Mouse (Mus musculus) CH12.LX (cell line): ENCODE measurements around the gene Zswim1. TPM values are rescaled to one million over a fixed set of nuclear protein-coding genes. Genes with fewer than 3 reads are reported as not detected.

Source experiments
- DNase-seq: peaks from one replicate; pipeline ENCODE4 v3.0.0-alpha.2; 2013; ENCODE audit errors: extremely low read depth
- H3K27ac ChIP-seq: 2 replicates; pipeline ENCODE4 v1.5.1; 2012; ENCODE audit warnings: low read depth, mild to moderate bottlenecking, control low read depth, moderate library complexity; ENCODE audit not compliant: insufficient read depth
- H3K27me3 ChIP-seq: replicated peaks from 2 replicates; pipeline ENCODE3; 2012; ENCODE audit warnings: inconsistent platforms
- H3K36me3 ChIP-seq, 2 experiments: replicated peaks in 1 of 2; 2 replicates each; pipeline versions ENCODE3 to v1.6.1; 2012; ENCODE audit warnings: inconsistent platforms in 1 of 2, low read length in 1 of 2, mild to moderate bottlenecking in 1 of 2, mixed read lengths in 1 of 2, moderate library complexity in 1 of 2; ENCODE audit not compliant: control insufficient read depth in 1 of 2, insufficient read depth in 1 of 2
- H3K4me1 ChIP-seq, 2 experiments: 2 replicates each; pipeline ENCODE4 v1.6.1; 2012; ENCODE audit warnings: inconsistent platforms in 1 of 2, moderate library complexity in 1 of 2; ENCODE audit not compliant: insufficient read depth in 2 of 2, control insufficient read depth in 1 of 2
- H3K4me2 ChIP-seq: 2 replicates; pipeline ENCODE4 v1.6.1; 2012; ENCODE audit warnings: low read depth, mild to moderate bottlenecking, control low read depth; ENCODE audit not compliant: poor library complexity, insufficient read depth, severe bottlenecking
- H3K4me3 ChIP-seq, 3 experiments: fragments of 150-350 bp in 1 of 3; sonication (generic) in 1 of 3; replicated peaks in 1 of 3; 2 replicates each; pipeline versions ENCODE3 to v1.5.1; 2011 to 2012; ENCODE audit warnings: low read depth in 2 of 3, low read length in 2 of 3, mild to moderate bottlenecking in 2 of 3, moderate library complexity in 2 of 3, control low read depth in 1 of 3, improper control_type of control experiment in 1 of 3, inconsistent platforms in 1 of 3, mixed read lengths in 1 of 3; ENCODE audit not compliant: poor library complexity in 1 of 3
- H3K79me2 ChIP-seq: replicated peaks from 2 replicates; pipeline ENCODE4 v1.6.1; 2012; ENCODE audit warnings: mild to moderate bottlenecking, moderate library complexity; ENCODE audit not compliant: control insufficient read depth, poor library complexity, insufficient read depth, severe bottlenecking; ENCODE audit errors: extremely low read depth
- H3K9ac ChIP-seq: 2 replicates; pipeline ENCODE4 v1.6.1; 2012; ENCODE audit warnings: low read depth, mild to moderate bottlenecking, control low read depth, moderate library complexity; ENCODE audit not compliant: insufficient read depth
- H3K9me3 ChIP-seq: replicated peaks from 2 replicates; pipeline ENCODE3; 2012; ENCODE audit warnings: low read length, inconsistent platforms, mixed read lengths
- BHLHE40 ChIP-seq: IDR thresholded peaks from 2 replicates; pipeline ENCODE4 v1.6.1; 2011; ENCODE audit warnings: mild to moderate bottlenecking, low read depth, low read length, improper control_type of control experiment
- CHD1 ChIP-seq: IDR thresholded peaks from 2 replicates; pipeline ENCODE4 v1.6.1; 2012; ENCODE audit warnings: low read depth, low read length, improper control_type of control experiment, inconsistent platforms
- CHD2 ChIP-seq: IDR thresholded peaks from 2 replicates; pipeline ENCODE4 v1.6.1; 2011; ENCODE audit warnings: low read length, improper control_type of control experiment
- CTCF ChIP-seq, 2 experiments: IDR thresholded peaks in 1 of 2; conservative IDR thresholded peaks in 1 of 2; 2 replicates each; pipeline ENCODE4 v1.5.1; 2011 to 2012; ENCODE audit warnings: low read depth in 2 of 2, low read length in 2 of 2, improper control_type of control experiment in 1 of 2, inconsistent platforms in 1 of 2, mild to moderate bottlenecking in 1 of 2, moderate library complexity in 1 of 2
- E2F4 ChIP-seq: IDR thresholded peaks from 2 replicates; pipeline ENCODE4 v1.6.1; 2011; ENCODE audit warnings: low read depth, low read length, improper control_type of control experiment; ENCODE audit not compliant: insufficient replicate concordance
- ELF1 ChIP-seq: IDR thresholded peaks from 2 replicates; pipeline ENCODE4 v1.6.1; 2014; ENCODE audit warnings: low read depth, mild to moderate bottlenecking, inconsistent platforms, low read length, improper control_type of control experiment
- EP300 ChIP-seq: IDR thresholded peaks from 2 replicates; pipeline ENCODE4 v1.6.1; 2011; ENCODE audit warnings: low read length, improper control_type of control experiment
- ETS1 ChIP-seq: conservative IDR thresholded peaks from 2 replicates; pipeline ENCODE4 v1.6.1; 2012; ENCODE audit warnings: low read depth, mild to moderate bottlenecking, inconsistent platforms, low read length, improper control_type of control experiment, moderate library complexity
- IRF4 ChIP-seq: IDR thresholded peaks from 2 replicates; pipeline ENCODE4 v1.6.1; 2014; ENCODE audit warnings: low read depth, mild to moderate bottlenecking, inconsistent platforms, low read length, improper control_type of control experiment
- JUN ChIP-seq: IDR thresholded peaks from 2 replicates; pipeline ENCODE4 v1.6.1; 2011; ENCODE audit warnings: low read depth, mild to moderate bottlenecking, low read length, improper control_type of control experiment, moderate library complexity; ENCODE audit not compliant: insufficient read depth
- JUND ChIP-seq: conservative IDR thresholded peaks from 2 replicates; pipeline ENCODE4 v1.6.1; 2011; ENCODE audit warnings: low read depth, low read length, improper control_type of control experiment
- KAT2A ChIP-seq: IDR thresholded peaks from 2 replicates; pipeline ENCODE4 v1.6.1; 2012; ENCODE audit warnings: low read length, improper control_type of control experiment, inconsistent platforms; ENCODE audit not compliant: insufficient replicate concordance
- MAFK ChIP-seq: IDR thresholded peaks from 2 replicates; pipeline ENCODE4 v1.6.1; 2011; ENCODE audit warnings: low read length, improper control_type of control experiment; ENCODE audit not compliant: insufficient replicate concordance
- MAX ChIP-seq: IDR thresholded peaks from 2 replicates; pipeline ENCODE4 v1.6.1; 2011; ENCODE audit warnings: low read length, improper control_type of control experiment
- MAZ ChIP-seq: IDR thresholded peaks from 2 replicates; pipeline ENCODE4 v1.6.1; 2012; ENCODE audit warnings: low read depth, mild to moderate bottlenecking, inconsistent platforms, low read length, improper control_type of control experiment, moderate library complexity
- MEF2A ChIP-seq: IDR thresholded peaks from 2 replicates; pipeline ENCODE4 v1.6.1; 2014; ENCODE audit warnings: low read depth, mild to moderate bottlenecking, inconsistent platforms, low read length, improper control_type of control experiment, borderline replicate concordance
- MXI1 ChIP-seq: IDR thresholded peaks from 2 replicates; pipeline ENCODE4 v1.6.1; 2011; ENCODE audit warnings: mild to moderate bottlenecking, low read depth, low read length, improper control_type of control experiment
- MYC ChIP-seq: IDR thresholded peaks from 2 replicates; pipeline ENCODE4 v1.6.1; 2011; ENCODE audit warnings: low read depth, mild to moderate bottlenecking, improper control_type of control experiment, low read length
- NELFE ChIP-seq: IDR thresholded peaks from 2 replicates; pipeline ENCODE4 v1.6.1; 2011; ENCODE audit warnings: low read depth, low read length, improper control_type of control experiment
- NRF1 ChIP-seq: IDR thresholded peaks from 2 replicates; pipeline ENCODE4 v1.6.1; 2014; ENCODE audit warnings: low read depth, mild to moderate bottlenecking, inconsistent platforms, low read length, improper control_type of control experiment, moderate library complexity
- PAX5 ChIP-seq: IDR thresholded peaks from 2 replicates; pipeline ENCODE4 v1.6.1; 2012; ENCODE audit warnings: low read length, inconsistent platforms, mixed read lengths
- POLR2A ChIP-seq: IDR thresholded peaks from 2 replicates; pipeline ENCODE4 v1.6.1; 2011; ENCODE audit warnings: low read depth, mild to moderate bottlenecking, improper control_type of control experiment, low read length
- POLR2AphosphoS2 ChIP-seq: IDR thresholded peaks from 2 replicates; pipeline ENCODE4 v1.6.1; 2011; ENCODE audit warnings: low read depth, low read length, improper control_type of control experiment
- RAD21 ChIP-seq: IDR thresholded peaks from 2 replicates; pipeline ENCODE4 v1.6.1; 2011; ENCODE audit warnings: low read depth, mild to moderate bottlenecking, low read length, improper control_type of control experiment, moderate library complexity
- SIN3A ChIP-seq: IDR thresholded peaks from 2 replicates; pipeline ENCODE4 v1.6.1; 2012; ENCODE audit warnings: low read length, improper control_type of control experiment, inconsistent platforms
- SMC3 ChIP-seq: IDR thresholded peaks from 2 replicates; pipeline ENCODE4 v1.6.1; 2011; ENCODE audit warnings: low read depth, low read length, improper control_type of control experiment
- TBP ChIP-seq: conservative IDR thresholded peaks from 2 replicates; pipeline ENCODE4 v1.6.1; 2011; ENCODE audit warnings: low read depth, low read length, improper control_type of control experiment
- TCF12 ChIP-seq: IDR thresholded peaks from 2 replicates; pipeline ENCODE4 v1.6.1; 2014; ENCODE audit warnings: low read depth, mild to moderate bottlenecking, inconsistent platforms, low read length, improper control_type of control experiment
- UBTF ChIP-seq: IDR thresholded peaks from 2 replicates; pipeline ENCODE4 v1.6.1; 2012; ENCODE audit warnings: low read depth, mild to moderate bottlenecking, inconsistent platforms, low read length, improper control_type of control experiment, moderate library complexity
- USF1 ChIP-seq: IDR thresholded peaks from 2 replicates; pipeline ENCODE4 v1.6.1; 2014; ENCODE audit warnings: low read depth, mild to moderate bottlenecking, inconsistent platforms, low read length, improper control_type of control experiment
- USF2 ChIP-seq: conservative IDR thresholded peaks from 2 replicates; pipeline ENCODE4 v1.6.1; 2011; ENCODE audit warnings: low read depth, low read length, improper control_type of control experiment
- ZC3H11A ChIP-seq: IDR thresholded peaks from 2 replicates; pipeline ENCODE4 v1.6.1; 2012; ENCODE audit warnings: low read depth, mild to moderate bottlenecking, inconsistent platforms, low read length, improper control_type of control experiment
- ZNF384 ChIP-seq: IDR thresholded peaks from 2 replicates; pipeline ENCODE4 v1.6.1; 2012; ENCODE audit warnings: low read depth, low read length, improper control_type of control experiment, inconsistent platforms
- dilution Hi-C: fragments of 300-500 bp; cut with MboI; formaldehyde crosslinking; loops from 2 replicates; pipeline ENCODE4 v1.14.3; 2020; ENCODE audit warnings: low sequenced_read_pairs; ENCODE audit not compliant: extremely low pct_unique_long_range_greater_than_20kb, extremely low pct_ligation_motif_present
- in situ Hi-C: fragments of 300-500 bp; cut with MboI; formaldehyde crosslinking; loops from 3 replicates; pipeline ENCODE4 v1.14.3; 2019; ENCODE audit warnings: low sequenced_read_pairs, low pct_ligation_motif_present, low pct_unique_long_range_greater_than_20kb, mixed read lengths
- polyA plus RNA-seq: library from polyadenylated mRNA; unstranded; fragments of >175 nt; gene quantifications from 2 replicates; pipeline ENCODE4 v1.2.1, GENCODE M21; 2012; ENCODE audit warnings: low read depth; ENCODE audit not compliant: insufficient read length
- total RNA-seq, 2 experiments: library from RNA; depleted of rRNA; stranded (reverse); fragments of 300-350 nt in 1 of 2; fragments of >200 nt in 1 of 2; gene quantifications; 2 replicates each; pipeline ENCODE4 v1.2.3; 2012 to 2014

The Zswim1 gene
- total and polyA plus RNA-seq, 3 experiments: 5.3 to 13.8 (median 9.5) TPM

DNA sequence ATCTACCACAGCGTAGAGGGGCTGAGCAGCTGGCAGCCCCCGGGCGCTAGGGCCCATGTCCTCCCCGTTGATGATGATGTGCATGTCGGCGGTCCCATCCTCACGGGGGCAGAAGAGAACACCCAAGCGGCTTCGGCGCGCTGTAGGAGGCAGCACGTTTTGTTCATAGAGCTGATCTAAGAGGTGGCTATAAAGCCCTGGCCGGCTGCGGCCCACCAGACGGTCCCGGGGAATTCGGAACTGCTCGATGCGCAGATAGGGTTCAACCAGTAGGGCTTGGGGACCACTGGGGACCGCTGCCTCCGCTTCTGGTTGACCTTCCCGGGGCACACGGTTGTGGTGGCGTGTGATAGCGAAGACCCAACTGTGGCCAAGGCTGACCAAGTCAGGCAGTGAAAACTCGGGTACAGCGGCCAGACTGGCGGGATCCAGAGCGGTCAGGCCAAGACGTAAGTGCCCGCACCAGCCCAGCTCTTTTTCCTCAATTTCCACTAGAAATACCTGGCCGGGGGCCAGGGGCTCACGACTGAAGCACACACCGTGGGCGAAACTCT is 10.3 kb downstream of the Zswim1 start, which contains the start of gene Ctsa (continued):
- TF ChIP-seq CHD1 (peak; percentile 84; the same call in 1 of the 2 replicates), TCF12 (no peak), MEF2A (no peak), ELF1 (no peak), JUN (no peak), SMC3 (peak; percentile 39), E2F4 (no peak), SIN3A (peak; percentile 34; the same call in 1 of the 2 replicates), IRF4 (peak; percentile 21; the same call in 1 of the 2 replicates), NELFE (peak; percentile 30; the same call in 1 of the 2 replicates), ZC3H11A (no peak), MAZ (0 out of 2 replicates have a peak, but pooled peaks have one; percentile 14), MAFK (no peak), BHLHE40 (peak; percentile 80), EP300 (no peak), MAX (no peak)

DNA sequence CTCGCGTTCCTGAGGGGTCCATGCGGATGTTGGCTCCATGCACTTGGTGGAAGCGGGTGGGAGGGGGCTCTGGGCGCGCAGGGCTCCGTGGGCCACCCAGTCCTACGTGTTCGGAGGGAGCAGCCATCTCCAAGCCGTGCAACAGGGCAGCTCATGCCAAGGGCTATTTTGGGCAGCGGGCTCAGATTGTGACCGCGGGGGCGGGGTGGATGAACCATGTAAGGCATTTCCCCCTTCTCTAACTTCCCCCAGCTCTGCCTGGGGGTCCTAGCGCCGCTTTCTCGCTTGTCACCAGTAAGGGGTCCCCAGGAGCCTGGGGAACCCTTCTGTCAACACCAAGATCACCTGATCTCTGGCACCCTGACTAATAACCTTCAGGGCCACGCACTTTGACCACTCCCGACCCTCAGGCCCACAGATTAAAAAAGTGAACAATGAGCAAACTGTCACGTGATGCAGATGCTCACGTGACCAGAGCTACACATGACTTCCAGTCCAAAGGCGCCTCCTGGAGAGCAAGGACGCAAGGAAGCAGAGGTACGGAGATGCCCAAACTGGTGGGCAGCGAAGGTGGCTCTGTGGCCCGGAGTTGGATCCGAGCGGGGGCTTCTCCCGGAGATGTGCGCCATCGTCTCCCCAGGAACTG is 11.0 kb downstream of the Zswim1 start, which contains the start of gene Neurl2:
Gene Neurl2, minus strand, starts transcription at position 143 of the 646 bp plus-strand sequence.
- Histone ChIP-seq H3K9ac (peak within 1 kb of the TSS; percentile 74), H3K27me3 (peaks cover 1% of the 10 kb centered on the region), H3K4me3 (peak within 1 kb of the TSS; percentile 58 to 70 (median 66)), H3K79me2 (no peaks in the 10 kb centered on the region), H3K36me3 (peaks cover 21 to 31% of the 10 kb centered on the region in 2 experiments), H3K9me3 (no peaks in the 10 kb centered on the region), H3K4me1 (peaks cover 12 to 39% of the 10 kb centered on the region in 2 experiments), H3K4me2 (peak within 1 kb of the TSS; percentile 53), H3K27ac (peak within 1 kb of the TSS; percentile 26; the same call in 1 of the 2 replicates)
- in situ Hi-C loops: loop anchor here (5.0 kb wide), 1 partner anchor 44 kb away; the partner anchor contains the start of gene Pcif1
- dilution Hi-C loops: no loop called here
- peak; percentile 70 for DNase-seq
- TF ChIP-seq ZNF384: peak; percentile 34; the same call in 1 of the 2 replicates
- TF ChIP-seq MAZ: no peak
- TF ChIP-seq CHD2: no peak
- TF ChIP-seq SIN3A: peak; percentile 88
- no peak for TF ChIP-seq RAD21
- TF ChIP-seq POLR2AphosphoS2: no peak
- no peak for TF ChIP-seq SMC3
- TF ChIP-seq NRF1: no peak
- TF ChIP-seq MEF2A: peak; percentile 85
- no peak for TF ChIP-seq ZC3H11A
- TF ChIP-seq MAX: peak; percentile 92
- peak; percentile 57 for TF ChIP-seq POLR2A
- no peak for TF ChIP-seq EP300
- TF ChIP-seq CHD1: 0 out of 2 replicates have a peak, but pooled peaks have one; percentile 70
- 0 out of 2 replicates have a peak, but pooled peaks have one; percentile 26 for TF ChIP-seq ETS1
- TF ChIP-seq MYC: no peak
- TF ChIP-seq KAT2A: no peak
- TF ChIP-seq IRF4: no peak
- TF ChIP-seq UBTF: no peak
- peak; percentile 99 for TF ChIP-seq BHLHE40
- TF ChIP-seq ELF1: no peak; the same call in 1 of the 2 replicates
- 0 out of 4 replicates have a peak, but pooled peaks of 1 of the 2 experiments have one; percentile 5 for TF ChIP-seq CTCF (conservative IDR thresholded peaks at IDR 0.05 in 1 of 2, IDR thresholded peaks at IDR 0.05 in 1 of 2; ENCODE audit: low read depth in 2 of 2, low read length in 2 of 2)
- TF ChIP-seq JUN: no peak
- no peak for TF ChIP-seq JUND
- TF ChIP-seq MXI1: peak; percentile 55; the same call in 1 of the 2 replicates
- TF ChIP-seq USF2: peak; percentile 100
- TF ChIP-seq MAFK: no peak
- TF ChIP-seq PAX5: no peak
- TF ChIP-seq TBP: peak; percentile 56; the same call in 1 of the 2 replicates
- TF ChIP-seq TCF12: no peak; the same call in 1 of the 2 replicates
- no peak for TF ChIP-seq E2F4
- TF ChIP-seq USF1: peak; percentile 98
